Mouse (Mus musculus) Patski (cell line): ENCODE measurements around the gene Gm20403. TPM values are rescaled to one million over a fixed set of nuclear protein-coding genes. Genes with fewer than 3 reads are reported as not detected.

Experiments
- ATAC-seq: fragments of 100-300 bp; one replicate; pipeline ENCODE4 v1.8.0; 2021
- CTCF ChIA-PET: fragments of 350-600 bp; sonication (Branson Sonifier 250); formaldehyde crosslinking; loops from one replicate; lab custom pipeline; 2022; ENCODE audit warnings: inconsistent platforms; lab: Charles Lee
- POLR2A ChIA-PET: fragments of 350-600 bp; sonication (Branson Sonifier 250); formaldehyde crosslinking; loops from one replicate; lab custom pipeline; 2022; ENCODE audit warnings: antibody characterized with exemption, inconsistent platforms; lab: Charles Lee
- DNase-seq: peaks from one replicate; pipeline ENCODE4 v3.0.0-alpha.2; 2011; ENCODE audit warnings: low read depth, low spot score
- H3K27me3 ChIP-seq: fragments of 371-371 bp; one replicate; pipeline ENCODE4 v1.5.1; 2021
- CTCF ChIP-seq: fragments of 100-300 bp; IDR thresholded peaks from one replicate; pipeline ENCODE4 v1.5.1; 2021
- in situ Hi-C: fragments of 300-500 bp; cut with MboI; formaldehyde crosslinking; loops from 3 replicates; pipeline ENCODE4 v1.11.1; 2018; ENCODE audit warnings: low pct_unique_long_range_greater_than_20kb, mixed read lengths
- polyA plus RNA-seq: library from polyadenylated mRNA; unstranded; gene quantifications from one replicate; pipeline ENCODE4 v1.2.3, GENCODE M21; 2021

Gene Gm20403
- polyA plus RNA-seq, 1 experiment from 2014 or later, result 0.36 TPM

DNA sequence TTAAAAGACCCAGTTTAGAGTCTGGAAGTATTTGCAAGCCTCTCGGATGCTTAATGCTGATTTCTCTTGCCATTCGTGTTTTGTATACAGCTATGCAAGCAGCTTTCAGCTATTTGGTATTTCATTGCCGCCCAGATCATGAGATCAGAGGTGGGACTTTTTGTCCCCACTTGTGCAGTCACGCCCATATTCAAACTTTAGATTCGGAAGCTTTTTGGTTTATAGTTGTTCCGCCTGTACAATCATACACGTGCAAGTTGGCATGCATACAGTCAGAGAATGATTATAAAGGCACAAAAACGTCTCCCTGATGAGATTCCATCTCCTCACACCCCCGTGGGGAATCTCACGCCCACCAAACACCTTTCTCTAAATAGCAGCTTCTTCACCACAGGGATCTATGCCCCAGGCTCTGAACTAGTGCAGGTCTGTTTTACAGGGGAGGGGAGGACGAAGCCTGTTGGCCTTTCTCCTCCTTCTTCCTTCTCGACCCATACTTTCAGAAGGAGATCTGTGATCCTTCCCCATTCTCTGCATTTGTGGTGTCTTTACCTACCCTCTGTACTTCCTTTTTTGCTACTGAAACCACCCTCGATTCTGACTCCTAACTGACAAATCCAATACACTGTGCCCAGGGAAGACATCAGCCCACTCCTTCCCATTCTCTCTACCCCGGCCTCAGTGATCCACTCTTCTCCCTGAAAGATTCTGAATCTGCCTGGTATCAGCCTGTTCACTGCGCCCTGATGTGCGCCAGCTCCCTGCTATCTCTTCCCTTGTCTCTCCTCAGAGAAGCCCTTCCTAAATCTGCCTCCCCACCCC, 7.1 kb upstream of the Gm20403 start:
- POLR2A ChIA-PET, result interaction anchor here (0.5 kb wide), 1 partner anchor 17 kb away, joined by 3 read pairs; no protein-coding TSS in a partner anchor
- no peak for TF ChIP-seq CTCF
- in situ Hi-C loops, result no loop called here
- DNase-seq (no peak), ATAC-seq (no peak)
- CTCF ChIA-PET, result no interaction called here
- H3K27me3 ChIP-seq, result no peaks in the 10 kb centered on the region

DNA sequence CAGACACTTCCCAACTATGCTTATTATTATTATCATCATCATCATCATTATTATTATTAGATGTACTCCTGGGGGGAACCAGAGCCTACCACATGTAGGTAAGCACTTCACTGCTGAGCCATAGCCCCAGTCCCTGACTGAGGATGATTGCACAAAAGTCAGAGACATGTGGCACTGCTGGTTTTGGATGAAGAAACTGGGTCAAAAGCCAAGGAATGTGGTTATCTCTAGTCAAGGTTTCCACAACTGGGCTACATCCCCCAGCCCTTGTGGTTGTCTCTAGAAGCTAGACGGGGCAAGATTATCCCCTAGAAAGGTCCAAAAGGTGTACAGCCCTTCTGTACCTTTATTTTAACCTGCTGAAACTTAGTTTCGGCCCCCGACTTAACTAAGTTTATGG, 6.5 kb upstream of the Gm20403 start:
- H3K27me3 ChIP-seq, result no peaks in the 10 kb centered on the region
- no peak for TF ChIP-seq CTCF
- ChIA-PET POLR2A (no interaction called here), CTCF (no interaction called here)
- ATAC-seq, result no peak
- no peak for DNase-seq
- in situ Hi-C loops, result no loop called here

- ATAC-seq (no peak), DNase-seq (no peak)
- ChIA-PET CTCF (no interaction called here), POLR2A (no interaction called here)
- TF ChIP-seq CTCF, result no peak
- in situ Hi-C loops, result no loop called here
- H3K27me3 ChIP-seq, result no peaks in the 10 kb centered on the region
These were observed 2.1 kb upstream of the Gm20403 start for GRCm38 (mm10) chr12:54988323-54988850.

GRCm38 (mm10) chr12:54987156-54987555, 827 bp upstream of the Gm20403 start:
- TF ChIP-seq CTCF, result no peak
- no peaks in the 10 kb centered on the region for H3K27me3 ChIP-seq
- POLR2A ChIA-PET, result no interaction called here
- in situ Hi-C loops, result no loop called here
- ATAC-seq, result no peak
- CTCF ChIA-PET, result no interaction called here
- no peak for DNase-seq

- POLR2A ChIA-PET, result no interaction called here
- DNase-seq, result no peak
- in situ Hi-C loops, result no loop called here
- peak; percentile 55 for ATAC-seq
- CTCF ChIA-PET, result no interaction called here
- peak; percentile 5 for TF ChIP-seq CTCF
- no peaks in the 10 kb centered on the region for H3K27me3 ChIP-seq
These were observed 875 bp downstream of the Gm20403 start for GRCm38 (mm10) chr12:54985257-54986051.

GRCm38 (mm10) chr12:54984701-54985256, 1.6 kb downstream of the Gm20403 start:
- in situ Hi-C loops, result no loop called here
- no peak for TF ChIP-seq CTCF
- POLR2A ChIA-PET, result interaction anchor here (0.9 kb wide), 1 partner anchor 19 kb away, joined by 3 read pairs; no protein-coding TSS in a partner anchor
- DNase-seq (no peak), ATAC-seq (peak; percentile 13)
- CTCF ChIA-PET, result no interaction called here
- H3K27me3 ChIP-seq, result no peaks in the 10 kb centered on the region

DNA sequence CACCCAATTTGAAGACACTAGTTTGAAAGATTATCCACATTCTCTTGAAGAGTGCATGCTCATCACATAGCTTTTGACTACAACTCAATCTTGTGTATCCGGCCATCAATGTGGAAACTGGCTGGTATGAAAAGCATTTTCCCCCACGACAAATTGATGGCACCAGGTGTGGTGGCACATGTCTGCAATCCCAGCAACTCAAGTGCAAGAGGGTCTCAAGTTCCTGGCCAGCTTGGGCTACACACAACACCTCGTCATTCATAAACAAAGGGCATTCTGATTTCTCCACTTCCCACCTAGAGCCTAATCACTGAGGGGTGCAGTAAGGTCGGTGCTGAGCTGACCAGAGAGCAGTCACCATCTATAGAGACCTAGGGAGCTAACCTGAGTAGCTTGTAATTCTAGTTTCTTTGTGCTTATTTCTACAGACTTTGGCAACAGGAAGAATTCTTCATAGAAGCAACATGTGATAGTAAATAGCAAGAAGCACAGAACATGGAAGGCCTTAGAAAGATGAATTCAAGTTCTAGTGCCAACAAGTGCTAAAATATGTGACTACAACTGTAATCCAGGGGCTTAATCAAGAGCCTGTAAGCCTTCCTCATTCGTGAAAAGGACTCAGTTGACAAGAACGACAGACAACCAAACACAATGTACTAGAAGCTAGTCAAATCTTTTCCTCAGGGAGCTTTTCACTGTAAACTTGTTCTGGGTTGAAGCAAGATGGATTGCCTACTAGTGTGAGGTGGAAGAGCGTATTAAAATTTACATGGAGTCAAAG, 3.2 kb downstream of the Gm20403 start:
- in situ Hi-C loops, result no loop called here
- no peak for TF ChIP-seq CTCF
- ATAC-seq (no peak), DNase-seq (no peak)
- ChIA-PET CTCF (interaction anchor here (0.6 kb wide), 1 partner anchor 124 kb away, joined by 3 read pairs; no protein-coding TSS in a partner anchor), POLR2A (no interaction called here)
- H3K27me3 ChIP-seq, result no peaks in the 10 kb centered on the region

DNA sequence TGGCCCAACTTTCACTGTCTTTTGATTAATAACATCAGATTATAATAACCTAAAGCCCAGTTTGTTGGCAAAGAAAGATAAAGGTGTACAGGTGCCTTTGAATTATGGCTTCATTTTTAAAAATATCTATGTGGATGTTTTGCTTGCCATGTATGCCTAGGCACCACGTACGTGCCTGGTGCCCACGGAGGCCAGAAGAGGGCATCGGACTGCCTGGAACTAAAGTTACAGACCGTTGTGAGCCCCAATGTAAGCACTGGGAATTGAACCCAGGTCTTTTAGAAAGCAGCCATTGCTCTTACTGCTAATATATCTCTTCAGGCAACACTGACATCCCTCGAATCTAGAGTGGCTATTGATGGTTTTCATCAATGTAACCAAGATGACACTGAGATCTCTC, 4.4 kb downstream of the Gm20403 start:
- ChIA-PET CTCF (no interaction called here), POLR2A (no interaction called here)
- DNase-seq, result no peak
- H3K27me3 ChIP-seq, result no peaks in the 10 kb centered on the region
- TF ChIP-seq CTCF, result peak; percentile 12
- in situ Hi-C loops, result no loop called here
- ATAC-seq, result no peak

GRCm38 (mm10) chr12:54980939-54981338, 5.4 kb downstream of the Gm20403 start:
- ChIA-PET CTCF (no interaction called here), POLR2A (no interaction called here)
- H3K27me3 ChIP-seq, result no peaks in the 10 kb centered on the region
- TF ChIP-seq CTCF, result no peak
- ATAC-seq, result no peak
- in situ Hi-C loops, result no loop called here
- DNase-seq, result no peak

- no peak for DNase-seq
- CTCF ChIA-PET, result no interaction called here
- TF ChIP-seq CTCF, result no peak
- POLR2A ChIA-PET, result no interaction called here
- no peaks in the 10 kb centered on the region for H3K27me3 ChIP-seq
- in situ Hi-C loops, result no loop called here
- no peak for ATAC-seq
These were observed 5.8 kb downstream of the Gm20403 start for GRCm38 (mm10) chr12:54980532-54980931.
